Mouse (Mus musculus) cerebellum, postnatal 25 days (tissue): Measurements from ENCODE around the gene Cln5.
A peak's percentile ranks its signal among the peaks of the same experiment; 100 is the strongest.

Experiments
- DNase-seq, 2 experiments: peaks; one replicate each; pipeline ENCODE4 v3.0.0; 2021; ENCODE audit warnings: mixed read lengths in 2 of 2

The Cln5 gene

DNA sequence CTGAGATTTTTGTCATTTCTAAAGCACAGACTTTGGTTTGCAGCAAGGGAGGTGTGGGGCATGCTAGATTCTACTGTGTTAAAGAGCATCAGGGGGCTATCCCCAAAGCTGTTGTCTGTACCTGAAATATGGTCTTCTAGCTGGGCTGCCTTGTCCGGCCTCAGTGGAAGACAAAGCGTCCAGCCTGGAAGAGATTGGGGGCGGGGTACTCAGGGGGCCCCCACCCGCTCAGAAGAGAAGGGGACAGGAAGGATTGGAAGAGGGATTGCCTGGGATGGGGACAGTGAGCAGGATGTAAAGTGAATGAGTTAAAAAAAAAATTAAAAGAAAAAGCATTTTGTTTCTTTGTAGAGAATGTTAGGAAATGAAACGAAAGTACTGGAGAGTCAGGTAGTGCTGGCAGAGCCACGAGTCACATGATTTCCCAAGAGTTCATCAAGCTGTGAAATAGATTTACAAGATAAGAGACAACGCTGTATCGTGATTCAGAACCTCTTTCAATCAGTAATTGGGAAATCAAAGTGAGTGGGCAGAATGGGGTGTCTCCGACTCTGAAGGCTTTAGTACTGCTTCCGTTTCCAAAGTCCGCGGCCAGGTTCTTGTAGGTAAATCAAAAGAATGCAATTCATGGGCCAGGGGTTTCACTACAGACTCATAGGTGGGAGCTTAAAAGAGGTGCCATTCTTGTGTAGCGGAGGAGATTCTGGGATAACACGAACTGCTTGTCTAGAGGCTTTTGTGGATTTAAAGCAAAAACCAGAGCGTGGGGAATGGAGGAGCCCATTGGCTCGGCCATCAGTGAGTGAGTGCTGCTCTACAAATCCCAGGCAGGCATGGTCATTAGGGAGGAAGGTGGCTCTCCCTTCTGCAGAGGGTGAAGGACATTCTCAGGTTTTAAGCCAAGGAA, 8.2 kb downstream of the Cln5 start:
- peak; percentile 43 to 49 for DNase-seq

DNA sequence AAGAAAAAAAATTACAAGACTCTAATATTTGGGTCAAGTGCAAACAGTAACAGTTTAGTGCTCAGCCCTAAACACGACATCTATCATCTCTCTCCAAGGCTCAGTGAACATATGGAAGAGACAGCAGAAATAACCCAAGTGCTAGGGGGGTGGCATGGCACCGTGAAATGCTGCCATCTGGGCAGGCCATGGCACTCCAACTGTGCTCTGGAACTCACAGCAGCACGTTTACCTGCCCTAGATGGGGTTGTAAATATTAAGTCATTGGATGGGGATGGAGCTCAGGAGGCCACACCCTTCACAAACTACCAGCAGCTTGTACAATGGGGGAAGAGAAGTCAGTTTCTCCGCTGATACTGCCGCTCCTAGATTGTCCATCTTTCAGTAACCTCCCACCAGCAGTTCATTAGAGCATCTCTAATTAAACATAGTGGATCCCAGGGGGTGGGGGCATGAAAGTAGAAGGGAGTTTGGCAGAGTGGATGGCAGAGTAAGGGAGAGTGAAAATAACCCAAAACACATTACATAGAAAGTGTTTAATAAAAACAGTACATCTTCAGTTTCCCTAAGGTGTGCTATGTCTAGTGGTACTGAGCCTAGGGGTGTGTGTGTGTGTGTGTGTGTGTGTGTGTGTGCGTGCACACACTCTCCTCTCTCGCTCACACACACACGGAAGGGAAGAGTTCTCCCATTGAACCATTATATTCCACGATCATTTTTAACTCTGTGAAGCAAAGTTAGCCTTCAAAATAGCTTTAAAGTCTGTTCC, 9.4 kb downstream of the Cln5 start:
- DNase-seq: peak; percentile 87 to 89

DNA sequence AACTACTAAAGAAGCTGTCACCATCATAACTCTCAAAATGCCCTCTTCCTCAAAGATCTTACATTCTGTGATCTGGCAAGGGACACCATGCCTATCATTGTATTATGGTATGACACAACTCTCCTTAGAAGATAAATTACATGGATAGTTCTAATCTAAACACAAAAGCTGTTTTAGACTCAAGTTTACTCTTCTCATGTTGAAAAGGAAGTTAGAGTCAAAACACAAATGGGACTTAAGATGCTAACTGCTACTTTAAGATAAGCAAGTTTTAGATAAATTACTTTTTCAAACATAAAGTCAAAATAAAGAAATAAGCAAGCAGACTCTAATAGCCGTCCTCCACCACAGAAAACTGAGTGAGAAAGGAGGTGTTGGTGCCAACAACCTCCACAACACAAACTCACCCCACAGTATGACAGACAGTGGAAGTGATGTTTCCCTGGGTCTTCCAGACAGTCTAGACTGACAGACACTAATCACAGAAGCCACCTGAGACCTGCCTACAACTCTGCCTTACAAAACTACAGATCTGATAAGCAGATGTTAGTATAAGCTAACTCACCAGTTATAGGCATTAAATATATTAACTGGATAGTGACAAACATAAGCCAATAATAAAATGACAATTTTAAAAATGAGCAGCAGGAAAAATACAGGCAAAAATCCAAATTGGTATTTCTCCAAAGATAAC, 16.0 kb downstream of the Cln5 start:
- no peak for DNase-seq

DNA sequence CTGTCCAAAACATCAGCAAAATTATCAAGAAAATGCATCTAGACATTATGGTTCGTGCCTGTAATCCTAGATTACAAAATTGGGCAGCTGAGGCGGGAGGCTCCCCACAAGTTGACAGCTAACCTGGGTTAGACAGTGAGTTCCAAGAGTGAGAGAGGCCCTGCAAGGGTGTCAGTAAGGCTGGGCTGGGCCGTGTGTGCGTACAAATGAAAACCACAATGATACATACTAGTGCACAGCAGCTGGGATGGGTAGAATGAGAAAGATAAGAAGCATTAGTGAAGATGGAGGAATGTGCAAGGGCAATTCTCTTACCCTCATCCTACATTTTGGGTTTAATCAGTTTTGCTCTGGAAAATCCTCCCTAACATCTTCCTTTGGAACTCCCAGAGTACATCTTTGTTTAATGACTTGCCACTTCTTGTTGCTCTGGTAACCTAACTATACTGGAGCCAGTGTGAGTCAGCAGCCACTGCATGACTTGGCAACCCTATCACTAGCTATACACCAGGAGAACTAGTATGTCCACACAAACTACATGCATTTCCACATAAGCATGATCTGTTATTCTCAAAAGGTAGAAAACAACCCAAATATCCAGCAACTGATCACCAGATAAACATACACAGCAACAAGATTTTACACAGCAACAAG, 16.8 kb downstream of the Cln5 start:
- no peak for DNase-seq

DNA sequence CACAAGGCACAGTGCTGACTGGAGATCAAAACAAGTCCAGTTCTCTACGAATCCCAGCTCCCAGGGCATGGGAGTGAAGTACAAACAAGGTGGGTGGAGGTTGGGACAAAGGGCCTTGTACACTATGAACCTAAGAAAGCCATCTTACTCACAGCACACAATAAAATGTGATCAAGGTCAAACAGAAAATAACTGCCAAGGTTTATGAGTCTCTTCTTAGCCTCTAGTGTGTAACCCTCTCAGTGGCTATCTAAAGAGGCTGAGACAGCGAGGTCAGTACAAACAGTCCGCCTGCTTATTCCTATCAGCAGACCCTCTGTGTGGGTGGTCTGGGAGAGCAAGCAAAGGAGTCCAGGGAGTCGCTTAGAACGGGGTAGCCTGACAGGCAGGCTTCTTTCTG, 17.8 kb downstream of the Cln5 start:
- no peak for DNase-seq

DNA sequence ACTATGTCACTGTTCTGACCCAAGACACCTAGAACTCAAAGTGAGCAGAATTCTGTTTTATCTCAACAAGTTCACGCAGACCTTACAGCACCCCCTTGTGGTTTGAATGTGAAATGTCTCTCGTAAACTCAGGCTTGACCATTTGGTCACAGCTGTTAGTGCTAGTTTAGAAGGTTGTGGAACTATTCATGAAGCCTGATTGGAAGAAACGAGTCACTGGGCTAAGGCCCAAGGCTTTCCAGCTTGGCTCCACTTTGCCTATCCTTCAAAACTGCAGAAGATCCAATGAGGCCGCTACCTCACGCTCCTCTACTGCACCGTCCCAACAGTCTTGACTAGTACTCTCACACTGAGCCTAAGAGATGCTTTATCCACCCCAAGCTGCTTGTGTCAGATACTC, 18.6 kb downstream of the Cln5 start:
- peak; percentile 56 to 73 for DNase-seq

DNA sequence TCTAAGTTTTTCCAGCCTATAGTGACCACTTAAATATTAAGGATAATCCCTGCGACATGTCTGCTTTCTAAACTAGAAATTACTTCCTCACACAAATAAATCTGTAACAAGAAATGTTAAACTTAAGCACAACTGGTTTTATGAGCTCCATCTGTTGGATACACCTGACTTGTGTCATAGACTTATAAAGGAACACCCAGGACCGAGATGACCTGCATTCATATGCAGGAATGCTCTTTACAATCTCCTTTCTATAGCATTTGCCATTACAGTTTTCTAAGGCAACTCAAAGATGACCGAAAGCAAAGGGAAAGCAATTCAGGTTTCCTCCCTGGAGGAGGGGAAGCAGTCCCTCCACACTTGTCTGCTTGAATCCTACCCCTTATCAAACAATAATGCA, 23.2 kb downstream of the Cln5 start:
- no peak for DNase-seq

DNA sequence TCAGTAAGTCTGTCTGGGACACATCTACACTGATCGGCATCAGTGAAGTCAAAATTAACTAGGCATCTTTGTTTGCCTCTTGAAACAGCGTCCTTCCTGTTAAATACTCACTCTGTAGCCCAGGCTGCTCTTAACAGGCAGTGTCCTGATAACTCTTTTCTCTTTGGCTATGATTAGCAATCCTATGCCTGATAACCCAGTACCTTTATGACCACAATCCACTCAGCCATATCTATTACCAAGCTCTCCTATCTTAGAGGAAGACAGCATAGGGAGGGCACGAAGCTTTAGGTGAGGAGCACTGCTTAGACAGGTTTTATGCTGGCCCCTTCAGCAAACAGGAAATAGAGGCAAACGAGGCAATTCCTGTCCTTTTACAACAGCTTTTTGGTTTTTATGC, 23.7 kb downstream of the Cln5 start:
- DNase-seq: no peak

DNA sequence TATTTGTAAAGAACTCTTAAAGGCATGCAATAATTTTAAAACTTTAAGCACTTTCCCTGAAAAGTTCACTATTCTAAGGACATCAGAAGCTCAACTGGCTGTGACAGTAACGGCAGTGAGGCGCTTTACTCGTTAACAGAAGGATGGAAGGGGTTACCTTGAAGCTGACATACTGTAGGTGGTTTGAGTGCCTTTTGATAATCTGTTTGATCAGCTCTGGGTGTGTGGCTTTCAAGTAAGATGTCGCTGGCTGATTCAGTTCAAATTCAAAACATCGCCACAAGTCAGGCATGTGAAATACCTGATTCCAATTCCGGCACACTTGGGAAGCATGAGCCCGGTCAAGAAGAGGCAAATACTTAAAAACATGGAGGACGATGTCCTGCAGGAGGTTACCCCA, 25.0 kb downstream of the Cln5 start:
- no peak for DNase-seq

DNA sequence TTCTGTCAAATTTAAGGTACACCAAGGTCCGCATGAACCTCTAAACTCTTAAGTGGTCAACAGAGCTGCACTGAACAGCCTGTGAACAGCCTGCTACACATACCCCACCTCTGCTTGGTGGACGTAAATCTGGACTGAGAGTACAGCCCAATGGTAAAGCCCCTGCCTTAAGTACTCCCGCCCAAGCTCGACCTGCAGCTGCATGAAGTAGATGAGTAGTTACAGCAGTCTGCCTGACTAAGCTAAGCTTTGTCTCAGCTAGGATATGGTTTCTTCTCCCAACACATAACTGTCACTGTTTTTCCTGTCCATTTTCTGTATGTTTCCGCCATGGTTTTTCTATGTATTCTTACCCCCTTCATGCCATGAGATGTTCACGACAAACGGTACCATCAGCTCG, 25.8 kb downstream of the Cln5 start:
- no peak for DNase-seq

DNA sequence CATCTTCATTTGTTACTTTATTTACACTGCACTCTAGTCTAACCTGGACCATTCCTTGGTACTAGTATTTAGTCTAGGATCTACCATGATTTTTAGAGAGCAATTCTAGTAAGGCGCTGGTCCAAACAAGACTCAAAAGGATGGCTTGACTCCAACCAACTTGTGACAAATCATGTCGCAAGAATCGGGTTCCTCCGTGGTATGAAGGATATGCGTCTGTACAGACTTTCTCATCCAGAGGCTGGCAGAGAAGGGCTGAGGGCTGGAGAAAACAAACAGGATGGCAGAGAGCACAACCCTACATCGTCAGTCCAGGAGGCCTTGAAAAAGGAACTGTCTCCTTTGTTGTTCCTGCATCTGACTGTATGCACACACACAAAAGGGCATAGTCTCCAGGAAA, 26.6 kb downstream of the Cln5 start:
- DNase-seq: no peak

DNA sequence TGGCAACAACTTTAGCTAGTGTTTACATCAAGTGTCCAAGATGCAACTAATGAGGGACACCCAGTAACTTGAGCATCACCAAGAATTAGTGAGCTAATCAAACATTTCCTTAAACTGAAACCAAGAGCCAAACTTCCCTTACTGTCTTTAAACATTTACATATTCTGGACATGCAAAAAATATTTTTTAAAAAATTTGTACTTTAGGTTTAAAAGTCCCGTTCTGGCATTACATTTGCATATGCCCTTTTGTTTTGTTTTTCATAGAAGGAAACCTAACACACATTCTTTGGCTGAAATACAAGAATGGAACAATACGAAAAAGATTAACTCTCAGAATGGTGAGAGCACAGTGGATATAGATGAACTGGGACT, 28.2 kb downstream of the Cln5 start:
- no peak for DNase-seq

DNA sequence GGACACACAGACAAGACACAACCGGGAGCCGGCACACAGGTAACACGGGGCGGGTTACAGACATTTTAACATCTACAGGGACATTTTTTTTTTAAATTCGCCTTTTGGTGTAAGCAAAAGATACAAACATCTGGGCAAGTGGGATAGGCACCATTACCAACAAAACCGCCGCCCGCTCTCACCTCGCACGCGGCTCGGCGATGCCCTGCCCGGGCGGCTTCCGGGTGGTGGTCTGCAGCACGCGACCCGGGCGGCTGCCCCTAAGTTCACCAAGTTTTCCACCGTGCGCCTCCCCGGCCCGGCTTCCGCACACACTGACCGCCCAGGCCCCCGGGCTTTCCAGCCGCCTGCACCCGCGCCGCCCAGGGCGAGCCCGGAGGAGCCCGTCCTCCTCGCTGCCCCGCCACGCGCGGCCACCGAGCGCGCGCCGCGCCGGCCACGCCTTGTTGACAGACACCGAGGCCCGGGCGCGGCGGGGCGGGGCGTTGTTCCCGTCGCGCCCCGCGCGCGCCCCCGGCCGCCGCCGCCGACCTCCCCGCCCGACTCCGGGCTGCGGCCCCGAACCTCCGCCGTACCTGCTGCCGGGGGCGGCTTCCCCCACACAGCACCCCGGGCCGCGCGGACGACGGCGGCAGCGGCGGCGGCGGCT, 28.7 kb downstream of the Cln5 start:
- DNase-seq: peak; percentile 88 to 95

DNA sequence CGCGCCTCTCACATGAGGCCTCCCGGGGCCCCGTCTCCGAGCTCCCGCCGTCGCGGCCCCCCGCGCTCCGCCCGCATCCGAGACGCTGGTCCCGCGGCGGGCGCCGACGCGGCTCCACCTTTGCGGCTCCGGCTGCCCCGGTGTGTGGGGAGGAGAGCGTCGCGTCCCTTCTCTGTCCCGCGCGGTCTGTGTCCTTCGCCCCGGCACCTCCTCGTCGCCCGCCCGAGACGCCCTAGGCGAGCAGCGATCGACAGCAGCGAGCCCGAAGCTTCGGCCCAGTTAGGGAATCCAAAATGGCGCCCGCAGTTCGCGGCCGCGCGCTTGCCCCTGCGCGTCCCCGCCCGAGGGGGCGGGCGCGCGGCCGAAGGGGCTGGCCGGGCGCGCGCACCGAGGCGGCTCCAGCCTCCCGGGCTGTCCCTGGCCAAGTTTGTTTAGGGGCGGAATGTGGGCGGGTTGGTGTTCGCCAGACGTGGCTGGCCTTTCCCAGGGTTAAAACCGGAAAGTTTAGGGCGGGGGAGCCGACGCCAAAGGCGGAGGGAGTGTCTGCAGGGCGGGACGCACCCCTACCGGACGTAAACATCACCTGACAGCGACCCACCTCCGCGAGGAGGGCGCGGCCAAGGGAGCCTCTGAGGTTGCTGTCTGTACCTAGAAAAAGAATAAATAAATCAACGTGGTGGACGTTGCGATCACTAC, 29.4 kb downstream of the Cln5 start, which contains the start of gene Fbxl3:
TSS of gene Fbxl3 (minus strand) at position 329 of the 696 bp plus-strand sequence.
- DNase-seq: peak; percentile 90

DNA sequence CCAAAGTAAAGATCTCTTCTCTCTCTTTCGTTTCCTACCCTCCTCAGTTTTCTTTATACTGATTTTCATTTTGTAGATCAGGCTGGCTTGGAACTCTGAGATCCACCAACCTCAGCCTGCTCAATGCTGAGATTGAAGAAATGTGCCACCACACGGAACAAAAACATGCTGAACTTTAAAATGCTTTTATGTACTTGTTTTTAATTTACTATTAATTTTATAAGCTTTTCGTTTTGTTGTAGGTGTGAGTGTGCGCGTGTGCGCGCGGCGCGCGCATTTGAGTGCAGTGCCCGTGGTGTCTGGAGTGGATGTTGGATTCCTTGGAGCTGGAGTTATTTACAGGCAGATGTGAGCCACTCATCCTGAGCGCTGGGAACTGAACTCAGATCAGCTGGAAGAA, 30.3 kb downstream of the Cln5 start:
- DNase-seq: no peak

DNA sequence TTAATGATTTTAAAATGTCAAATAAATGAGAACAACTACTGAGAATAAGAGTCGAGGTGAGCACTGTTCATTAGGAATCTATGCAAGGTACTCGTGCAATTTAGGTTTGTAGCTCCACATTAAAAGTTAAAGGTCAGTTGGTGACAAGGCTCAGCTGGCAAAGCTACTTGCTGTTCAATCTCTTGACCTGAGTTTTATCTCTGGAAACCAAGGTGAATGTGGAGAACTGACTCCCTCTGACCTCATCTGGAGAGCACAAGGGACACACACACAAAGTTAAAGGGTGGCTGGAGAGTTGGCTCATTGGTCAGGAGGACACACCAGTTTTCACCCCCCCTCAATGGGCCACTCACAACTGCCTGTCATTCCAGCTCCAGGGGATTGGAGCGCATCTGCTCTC, 31.2 kb downstream of the Cln5 start:
- no peak for DNase-seq

DNA sequence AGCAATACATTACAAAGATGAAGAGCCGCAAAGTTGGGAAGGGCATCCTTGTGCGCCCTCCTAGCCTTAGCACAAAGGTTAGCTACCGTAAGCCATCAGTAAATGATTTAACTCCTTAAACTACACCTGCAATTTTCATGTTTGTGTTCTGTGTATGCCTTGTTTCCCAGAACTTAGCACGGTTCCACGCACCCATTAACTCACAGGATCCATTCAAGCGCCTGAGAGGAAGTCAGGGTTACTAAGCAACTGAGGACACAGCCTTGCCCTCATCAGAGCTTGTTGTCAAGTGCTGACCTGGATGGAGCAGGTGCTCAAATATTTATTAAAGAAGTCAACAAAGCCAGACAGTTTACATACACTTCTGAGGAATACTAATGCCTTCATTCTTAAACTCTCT, 32.2 kb downstream of the Cln5 start:
- no peak for DNase-seq

DNA sequence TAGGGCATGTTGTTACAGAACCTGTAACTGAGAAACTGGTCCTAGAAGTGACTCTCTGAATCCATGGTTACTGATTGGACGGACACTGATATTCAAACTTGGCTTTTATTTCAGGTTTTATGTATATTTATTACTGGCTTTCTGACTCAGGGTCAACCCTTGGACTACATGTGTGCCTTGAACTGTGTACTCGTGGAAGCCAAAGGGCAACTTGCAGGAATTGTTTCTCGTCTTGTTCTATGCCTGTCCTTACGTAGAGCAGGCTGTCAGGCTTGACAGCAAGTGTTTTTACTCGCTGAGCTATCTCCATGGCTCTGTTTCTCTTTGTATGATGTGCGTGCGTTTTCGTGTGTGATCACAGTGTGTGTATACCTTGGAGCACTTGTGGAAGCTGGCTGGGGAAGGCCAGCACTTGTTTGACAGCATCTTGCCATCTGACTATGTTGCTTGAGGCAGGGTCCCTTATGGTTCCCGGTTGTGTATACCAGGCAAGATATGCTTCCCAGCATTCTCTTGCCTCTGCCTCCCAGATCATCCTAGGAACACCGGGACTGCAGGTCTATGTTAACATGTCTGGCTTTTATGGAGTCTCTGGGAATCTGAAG, 32.8 kb downstream of the Cln5 start:
- no peak for DNase-seq

DNA sequence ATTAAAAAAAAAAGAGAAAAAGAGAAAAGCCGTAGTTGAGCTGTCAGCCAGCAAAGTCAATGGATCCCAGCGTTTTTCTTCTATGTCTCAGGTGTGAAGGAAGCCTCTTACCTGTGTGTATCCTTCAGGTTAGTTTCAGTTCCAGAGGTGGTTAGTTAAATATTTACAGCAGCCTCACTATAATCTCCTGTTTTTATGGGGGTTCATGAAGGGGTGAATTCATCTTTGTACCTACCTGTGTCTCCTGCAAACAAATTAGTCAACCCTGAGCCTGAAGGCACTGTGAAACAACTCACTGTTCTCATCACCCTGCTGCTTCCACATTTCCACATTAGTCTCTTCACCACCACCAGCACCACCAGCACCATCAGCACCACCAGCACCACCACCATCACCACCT, 36.3 kb downstream of the Cln5 start:
- DNase-seq: no peak

DNA sequence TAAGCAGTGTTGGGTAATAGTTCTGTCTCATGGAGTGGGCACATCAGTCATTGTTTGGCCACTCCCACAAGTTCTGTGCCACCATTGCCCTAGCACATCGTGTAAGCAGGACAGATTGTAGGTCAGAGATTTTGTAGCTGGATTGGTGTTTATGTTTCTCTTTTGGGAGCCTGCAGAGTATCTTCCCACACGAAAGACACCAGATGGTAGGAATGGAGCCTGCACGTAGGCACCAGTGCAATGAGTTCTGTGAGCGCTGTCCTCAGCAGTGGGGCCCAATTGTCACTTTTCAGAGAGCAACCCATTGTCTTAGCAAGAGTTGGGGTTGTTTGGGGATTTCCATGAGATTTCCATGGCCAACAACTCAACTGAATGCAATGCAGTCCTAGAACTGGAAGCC, 40.0 kb downstream of the Cln5 start:
- no peak for DNase-seq

DNA sequence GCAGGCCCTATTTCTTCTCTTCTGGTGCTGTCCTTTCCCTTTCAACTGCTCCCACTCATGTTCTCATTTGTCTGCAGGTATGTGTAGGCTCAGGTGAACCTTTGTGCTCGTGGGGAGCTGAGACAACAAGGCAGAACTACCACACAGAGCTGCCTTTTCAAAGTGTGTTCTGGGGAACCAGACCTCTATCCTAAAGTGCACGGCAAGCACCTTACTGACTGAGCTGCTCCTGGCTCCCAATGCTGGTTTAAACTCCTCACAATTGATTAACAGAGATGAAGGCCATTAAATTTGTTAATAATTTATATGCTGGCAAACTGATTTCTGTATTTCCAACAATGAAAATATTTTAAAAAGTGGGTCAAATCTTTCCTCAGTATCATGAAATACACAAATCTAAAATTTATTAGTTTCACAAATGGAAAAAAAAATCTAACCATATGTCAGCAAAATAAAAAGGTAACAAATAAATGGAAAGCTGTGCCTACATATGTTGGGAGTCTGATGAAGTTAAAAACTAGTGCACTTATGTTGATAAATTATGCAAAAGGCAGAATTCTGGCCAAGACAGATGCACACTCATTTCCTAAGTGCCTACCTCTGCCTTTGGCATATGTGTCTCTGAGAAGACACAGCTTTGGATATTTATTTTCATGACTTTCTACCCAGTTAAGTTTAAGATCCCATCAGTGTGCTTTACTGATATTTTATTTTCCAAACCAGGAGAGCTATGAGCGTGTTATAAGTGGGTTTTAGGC, 42.8 kb downstream of the Cln5 start:
- no peak for DNase-seq
